Mouse (Mus musculus) B cell, adult 62 days (primary cell): ENCODE results near the gene Anks4b. TPM values are rescaled to one million over a fixed set of nuclear protein-coding genes. Genes with fewer than 3 reads are reported as not detected.

Experiments used
- total RNA-seq: library from RNA; stranded (reverse); gene quantifications from 4 replicates; pipeline ENCODE4 v1.2.4, GENCODE M21; 2023

Anks4b gene
- not detected in 4 replicates for total RNA-seq

GRCm38 (mm10) chr7:120173603-120174244 lies at the start of gene Anks4b:
Gene Anks4b, plus strand, starts transcription at chr7:120173858.

GRCm38 (mm10) chr7:120145191-120145590 lies 28.5 kb upstream of the Anks4b start, which contains the start of gene Zp2:
Gene Zp2, minus strand, starts transcription at chr7:120145291.

DNA sequence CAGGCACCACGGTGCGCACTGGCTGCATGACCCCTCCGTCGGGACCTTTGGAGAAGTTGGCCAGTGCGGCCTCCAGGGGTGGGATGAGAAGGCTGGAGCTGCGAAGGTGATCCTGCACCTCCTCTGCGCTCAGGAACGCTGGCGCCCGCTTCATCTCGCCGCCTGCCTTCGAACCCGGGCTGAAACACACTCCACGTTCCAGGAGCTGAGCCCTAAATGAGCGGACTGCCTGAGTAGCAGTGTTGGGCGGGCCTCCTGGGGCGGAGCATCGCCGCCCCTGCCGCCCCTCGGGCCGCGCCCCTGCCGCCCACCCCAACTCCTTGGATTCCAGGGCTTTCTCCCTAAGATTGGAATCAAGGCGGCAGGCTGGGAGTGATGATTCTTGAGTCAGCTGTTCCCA lies 28.1 kb downstream of the Anks4b start, which contains the start of gene Crym:
TSS of gene Crym (minus strand) at position 341 of the 400 bp plus-strand sequence.

GRCm38 (mm10) chr7:120203789-120204188 lies 30.1 kb downstream of the Anks4b start, which contains the start of gene Abca14:
Gene Abca14, plus strand, starts transcription at chr7:120203961.

Other genes with a start within 250 kb of the Anks4b start
- gene Dnah3, start 78.6 kb upstream of the Anks4b start, total RNA-seq = not detected in 4 replicates
- gene Tmem159, start 71.5 kb upstream of the Anks4b start, total RNA-seq = 1.1 to 2.0 TPM (median 1.5 TPM) in 4 replicates
- not detected in 4 replicates for gene Zp2, start 28.6 kb upstream of the Anks4b start, total RNA-seq
- not detected in 4 replicates for gene Crym, start 28.3 kb downstream of the Anks4b start, total RNA-seq
- gene Abca14, start 30.1 kb downstream of the Anks4b start, total RNA-seq = not detected in 4 replicates
- not detected in 4 replicates for gene Abca15, start 154.8 kb downstream of the Anks4b start, total RNA-seq
- not detected in 4 replicates for gene Abca16, start 235.8 kb downstream of the Anks4b start, total RNA-seq